Mouse (Mus musculus): ENCODE measurements around the gene Coa3. TPM values are rescaled to one million over a fixed set of nuclear protein-coding genes. Genes with fewer than 3 reads are reported as not detected.

The Coa3 gene
- total RNA-seq, 2 experiments from 2014 or later, result 40.6 to 86.7 TPM

- no peak for ATAC-seq (replicated peaks; ENCODE audit: low FRiP score, low TSS enrichment, poor library complexity, severe bottlenecking)
Measured at GRCm38 (mm10) chr11:101259261-101259712, 19.6 kb downstream of the Coa3 start.

GRCm38 (mm10) chr11:101255826-101256775 lies 22.8 kb downstream of the Coa3 start:
- no peak for ATAC-seq (replicated peaks; ENCODE audit: low FRiP score, low TSS enrichment, poor library complexity, severe bottlenecking)

GRCm38 (mm10) chr11:101253613-101254389 lies 25.1 kb downstream of the Coa3 start, which contains the start of gene Vps25:
Gene Vps25, plus strand, starts transcription at chr11:101253707.
- ATAC-seq (replicated peaks; ENCODE audit: low FRiP score, low TSS enrichment, poor library complexity, severe bottlenecking), result peak; percentile 85

GRCm38 (mm10) chr11:101252941-101253340 lies 26.0 kb downstream of the Coa3 start:
- no peak for ATAC-seq (replicated peaks; ENCODE audit: low FRiP score, low TSS enrichment, poor library complexity, severe bottlenecking)

GRCm38 (mm10) chr11:101251031-101251430 lies 27.9 kb downstream of the Coa3 start:
- no peak for ATAC-seq (replicated peaks; ENCODE audit: low FRiP score, low TSS enrichment, poor library complexity, severe bottlenecking)

DNA sequence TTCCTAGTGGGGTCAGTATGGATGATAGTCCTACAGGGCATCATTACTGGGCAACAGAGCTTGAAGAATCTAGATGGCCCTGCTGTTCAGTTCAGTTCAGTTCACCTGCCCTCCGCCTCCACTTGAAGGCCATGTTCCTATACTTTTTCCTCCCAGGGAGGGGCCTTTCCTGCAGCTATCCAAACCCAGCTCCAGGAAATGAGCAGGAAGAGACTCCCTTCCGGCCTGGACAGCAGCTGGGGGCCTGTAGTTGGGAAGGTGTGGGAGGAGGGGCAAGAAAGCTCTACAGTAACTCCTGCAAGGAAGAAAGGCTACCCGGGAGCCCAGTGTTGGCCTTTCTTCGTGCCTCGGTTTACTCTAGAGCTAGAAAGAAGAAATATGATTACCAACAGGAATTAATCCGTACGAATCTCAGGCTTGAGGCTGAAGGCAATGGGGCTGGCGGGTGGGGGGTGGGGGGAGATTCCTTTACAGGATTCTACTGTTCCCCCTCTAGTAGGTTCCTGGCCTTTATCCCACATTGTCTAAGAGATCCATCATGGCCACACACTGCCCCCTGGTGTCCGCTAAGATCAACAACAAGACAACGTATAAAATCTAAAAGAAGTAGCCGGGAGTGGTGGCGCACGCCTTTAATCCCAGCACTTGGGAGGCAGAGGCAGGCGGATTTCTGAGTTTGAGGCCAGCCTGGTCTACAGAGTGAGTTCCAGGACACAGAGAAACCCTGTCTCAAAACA lies 30.5 kb downstream of the Coa3 start:
- no peak; the same call in 1 of the 2 replicates for ATAC-seq (replicated peaks; ENCODE audit: low FRiP score, low TSS enrichment, poor library complexity, severe bottlenecking)

DNA sequence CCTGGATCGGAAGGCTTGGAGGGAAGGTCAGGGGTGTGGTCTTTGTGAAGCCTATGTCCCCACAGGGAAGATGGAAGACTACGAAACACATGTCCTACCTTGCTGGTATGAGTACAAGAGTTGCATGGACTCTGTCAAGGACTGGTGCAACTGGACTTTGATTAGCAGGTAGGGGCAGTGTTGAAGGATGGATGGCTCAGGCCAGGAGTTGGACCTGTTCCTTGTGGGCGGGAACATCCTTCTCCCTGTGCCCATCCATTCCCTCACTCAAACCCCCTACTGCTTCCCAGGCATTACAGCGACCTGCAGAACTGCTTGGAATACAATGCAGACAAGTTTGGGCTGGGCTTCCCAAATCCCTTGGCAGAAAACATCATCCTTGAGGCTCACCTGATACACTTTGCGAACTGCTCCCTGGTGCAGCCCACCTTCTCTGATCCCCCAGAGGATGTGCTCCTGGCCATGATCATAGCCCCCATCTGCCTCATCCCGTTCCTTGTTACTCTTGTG lies 31.3 kb downstream of the Coa3 start:
- ATAC-seq (replicated peaks; ENCODE audit: low FRiP score, low TSS enrichment, poor library complexity, severe bottlenecking), result no peak

DNA sequence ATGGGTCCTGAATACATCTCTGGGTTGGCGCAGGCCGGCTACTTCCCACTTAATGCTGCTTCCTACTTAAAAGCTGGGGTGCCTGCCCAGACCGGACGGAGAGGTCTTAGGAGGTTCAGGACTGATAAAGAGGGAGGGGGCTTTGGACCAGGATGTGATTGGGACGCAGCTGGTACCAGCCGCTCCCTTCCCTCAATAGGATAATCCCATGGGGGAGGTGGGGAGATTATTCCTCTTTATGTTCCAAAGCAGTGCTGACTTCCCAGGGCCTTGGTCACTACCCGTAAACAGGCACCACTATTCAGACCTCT lies 32.3 kb downstream of the Coa3 start:
- ATAC-seq (replicated peaks; ENCODE audit: low FRiP score, low TSS enrichment, poor library complexity, severe bottlenecking), result no peak

DNA sequence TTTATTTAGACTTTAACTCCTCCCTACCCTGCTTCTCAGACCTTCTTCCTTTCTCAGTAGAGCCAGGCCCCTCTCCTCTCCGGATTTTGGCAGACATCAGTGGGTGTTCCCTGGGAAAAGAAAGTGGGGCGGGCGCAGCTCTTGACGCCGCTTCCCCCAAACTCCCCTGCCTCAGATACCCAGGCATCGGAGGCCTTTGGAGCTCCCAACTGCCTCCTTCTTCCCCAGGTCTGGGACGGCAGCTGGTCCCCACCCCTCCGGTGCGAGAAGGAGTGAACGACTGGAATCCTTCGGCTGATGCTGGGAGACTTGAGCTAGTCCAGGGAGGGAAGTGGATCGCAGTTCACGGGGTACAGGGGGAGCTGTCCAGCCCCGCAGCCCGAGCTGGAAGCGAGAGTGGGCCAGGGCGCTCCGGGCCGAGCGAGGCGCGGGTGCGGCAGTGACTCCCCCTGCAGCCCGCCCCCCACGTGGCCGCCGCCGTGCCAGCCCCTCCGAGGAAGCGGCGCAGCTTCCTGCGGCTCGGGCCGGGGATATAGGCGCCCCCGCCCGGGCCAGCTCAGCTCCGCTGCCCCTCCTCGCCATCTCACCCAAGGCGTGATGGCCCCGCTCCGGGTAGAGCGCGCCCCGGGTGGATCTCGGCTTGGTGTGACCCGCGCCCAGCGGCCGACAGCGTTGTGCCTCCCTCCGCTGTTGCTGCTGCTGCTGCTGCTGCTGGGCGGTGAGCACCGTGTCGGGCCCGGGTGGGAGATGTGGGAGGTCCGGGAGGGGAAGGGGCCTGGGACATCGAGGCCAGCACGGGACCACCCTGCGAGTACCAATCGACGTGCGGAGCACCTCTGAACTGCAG lies 32.8 kb downstream of the Coa3 start, which contains the start of gene Ramp2:
Ramp2 (plus strand) TSS at position 174 of the 847 bp plus-strand sequence.
- ATAC-seq (replicated peaks; ENCODE audit: low FRiP score, low TSS enrichment, poor library complexity, severe bottlenecking), result peak; percentile 24; the same call in 1 of the 2 replicates

- ATAC-seq (replicated peaks; ENCODE audit: low FRiP score, low TSS enrichment, poor library complexity, severe bottlenecking), result no peak
Measured at GRCm38 (mm10) chr11:101245071-101245470, 33.8 kb downstream of the Coa3 start.

GRCm38 (mm10) chr11:101238071-101238647 lies 40.8 kb downstream of the Coa3 start:
- no peak for ATAC-seq (replicated peaks; ENCODE audit: low FRiP score, low TSS enrichment, poor library complexity, severe bottlenecking)

DNA sequence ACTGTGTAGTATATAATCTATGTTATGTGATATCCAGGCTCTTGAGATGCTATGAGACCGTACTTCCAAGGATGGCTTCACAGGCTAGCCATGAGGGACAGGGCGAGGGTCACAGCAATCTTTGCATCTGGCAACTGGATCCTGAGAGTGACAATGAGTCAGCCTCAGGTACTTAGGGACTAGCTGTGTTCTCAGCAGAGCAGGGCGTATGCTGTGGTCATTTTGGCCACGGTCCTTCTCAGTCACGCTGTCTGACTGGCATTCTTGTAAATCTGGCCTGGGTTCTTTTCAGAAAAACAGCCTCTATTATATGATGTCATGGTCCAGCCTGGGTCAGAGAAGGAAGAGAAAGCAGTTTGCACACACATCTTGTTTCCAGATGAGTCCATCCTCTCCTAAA lies 42.1 kb downstream of the Coa3 start:
- ATAC-seq (replicated peaks; ENCODE audit: low FRiP score, low TSS enrichment, poor library complexity, severe bottlenecking), result no peak

DNA sequence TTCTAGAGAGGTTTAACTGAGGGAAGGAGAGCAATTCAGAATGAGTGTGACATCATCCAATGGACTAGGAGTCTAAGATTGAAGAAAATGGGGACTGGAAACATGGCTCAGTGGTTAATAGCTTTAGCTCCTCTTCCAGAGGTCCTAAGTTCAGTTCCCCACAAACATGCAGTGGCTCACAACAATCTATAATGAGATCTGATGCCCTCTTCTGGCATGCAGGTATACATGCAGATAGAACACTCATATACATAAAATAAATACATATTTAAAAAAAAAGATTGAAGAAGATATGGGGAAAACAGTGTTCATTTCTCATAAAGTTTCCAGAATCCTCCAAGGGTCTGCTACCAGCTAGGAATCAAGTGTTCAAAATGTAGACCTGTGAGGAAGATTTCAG lies 43.5 kb downstream of the Coa3 start:
- ATAC-seq (replicated peaks; ENCODE audit: low FRiP score, low TSS enrichment, poor library complexity, severe bottlenecking), result no peak

DNA sequence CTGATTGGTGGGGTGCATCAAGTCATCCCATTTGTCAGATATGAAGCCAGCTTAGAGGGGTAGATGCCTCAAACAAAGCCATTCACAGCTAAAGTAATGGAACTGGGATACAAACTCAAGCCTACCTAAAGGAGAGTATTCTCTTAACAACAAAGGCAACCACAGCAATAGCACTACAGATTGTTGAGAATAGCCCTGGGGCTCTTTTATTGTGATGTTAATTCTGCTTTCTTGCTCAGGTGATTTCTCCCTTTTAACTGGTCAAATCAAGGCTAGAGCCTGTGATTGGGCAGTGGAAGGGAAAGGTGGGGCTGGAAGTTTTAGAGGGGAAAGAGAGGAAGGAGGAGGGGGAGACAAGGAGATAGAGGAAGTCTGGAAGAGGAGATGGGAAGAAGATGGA lies 44.8 kb downstream of the Coa3 start:
- ATAC-seq (replicated peaks; ENCODE audit: low FRiP score, low TSS enrichment, poor library complexity, severe bottlenecking), result no peak

DNA sequence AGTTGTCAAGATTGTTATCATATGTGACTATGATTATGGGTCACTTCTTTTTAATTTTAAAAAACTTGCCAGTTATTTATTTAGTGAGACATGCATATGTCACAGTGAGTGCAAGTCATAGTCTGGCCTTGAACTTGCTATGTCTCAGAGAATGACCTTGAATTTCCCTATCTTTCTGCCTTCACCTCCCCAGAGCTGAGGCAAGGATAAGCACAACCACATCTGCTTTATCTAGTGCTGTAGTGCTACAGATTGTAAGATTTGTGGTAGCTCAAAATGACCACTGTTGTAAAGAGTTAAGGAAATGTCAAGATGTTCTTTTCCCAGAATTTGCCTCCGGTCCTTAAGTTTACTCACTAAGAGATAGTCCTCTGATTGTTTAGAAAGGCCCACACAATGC lies 45.7 kb downstream of the Coa3 start:
- ATAC-seq (replicated peaks; ENCODE audit: low FRiP score, low TSS enrichment, poor library complexity, severe bottlenecking), result no peak

- ATAC-seq (replicated peaks; ENCODE audit: low FRiP score, low TSS enrichment, poor library complexity, severe bottlenecking), result 0 out of 2 replicates have a peak, but pooled peaks have one; percentile 14
Measured at GRCm38 (mm10) chr11:101232010-101232839, 46.7 kb downstream of the Coa3 start.
